Mouse (Mus musculus) myocyte (in vitro differentiated cells): ENCODE data around the gene Slc35g2.

Source experiments
- CEBPB ChIP-seq: IDR thresholded peaks from 2 replicates; pipeline ENCODE4 v1.6.1; 2011; ENCODE audit warnings: mild to moderate bottlenecking, moderate library complexity; ENCODE audit not compliant: poor library complexity, insufficient read depth, severe bottlenecking
- E2F4 ChIP-seq: IDR thresholded peaks from one replicate; pipeline ENCODE4 v1.6.1; 2011; ENCODE audit warnings: mild to moderate bottlenecking, control low read depth, moderate library complexity; ENCODE audit not compliant: insufficient read depth
- MAX ChIP-seq: IDR thresholded peaks from one replicate; pipeline ENCODE4 v1.6.1; 2011; ENCODE audit warnings: low read depth, mild to moderate bottlenecking, control low read depth
- MYOD1 ChIP-seq, 3 experiments: IDR thresholded peaks; one replicate each; pipeline ENCODE4 v1.6.1; 2011; ENCODE audit warnings: control low read depth in 2 of 3, low read depth in 2 of 3, mild to moderate bottlenecking in 2 of 3, moderate library complexity in 1 of 3; ENCODE audit not compliant: insufficient read length in 2 of 3, control insufficient read depth in 1 of 3
- POLR2A ChIP-seq: IDR thresholded peaks from one replicate; pipeline ENCODE4 v1.6.1; 2011; ENCODE audit warnings: low read depth, mild to moderate bottlenecking, control low read depth, moderate library complexity; ENCODE audit not compliant: insufficient read length
- POLR2AphosphoS2 ChIP-seq: IDR thresholded peaks from one replicate; pipeline ENCODE4 v1.6.1; 2011; ENCODE audit warnings: low read depth, control low read depth; ENCODE audit not compliant: insufficient read length
- REST ChIP-seq: IDR thresholded peaks from one replicate; pipeline ENCODE4 v1.6.1; 2011; ENCODE audit warnings: mild to moderate bottlenecking, control low read depth, moderate library complexity; ENCODE audit not compliant: insufficient read depth, insufficient read length
- TCF12 ChIP-seq: IDR thresholded peaks from one replicate; pipeline ENCODE4 v1.6.1; 2011; ENCODE audit warnings: mild to moderate bottlenecking, control low read depth; ENCODE audit not compliant: poor library complexity, insufficient read depth, severe bottlenecking
- USF1 ChIP-seq: IDR thresholded peaks from one replicate; pipeline ENCODE4 v1.6.1; 2011; ENCODE audit warnings: low read depth, mild to moderate bottlenecking, control low read depth, moderate library complexity

- TF ChIP-seq POLR2AphosphoS2 (no peak), POLR2A (no peak), CEBPB (no peak), TCF12 (no peak), MAX (no peak), USF1 (no peak), REST (no peak), E2F4 (no peak), MYOD1 (IDR thresholded peaks at IDR 0.05; ENCODE audit: control insufficient read depth in 1 of 3, insufficient read length in 2 of 3, low read depth in 2 of 3) (no peak)
Measured at GRCm38 (mm10) chr9:100560251-100560890, 10.5 kb downstream of the Slc35g2 start.
